Mouse (Mus musculus) midbrain, embryonic 15.5 days (tissue): ENCODE measurements at regions not wholly inside any gene's neighbourhood (a gene's known extent, or its start where the extent isn't known, plus 50 kb on each side); places are given as distances from the start of the nearest gene placed in this dataset.

Experiments
- ATAC-seq: fragments of 200-750 bp; cut with Nextera tagmentation; replicated peaks from 2 replicates; pipeline ENCODE4 v1.8.0; 2017; ENCODE audit warnings: moderate TSS enrichment
- H3K27ac ChIP-seq: fragments of 300-500 bp; sonication (generic); 2 replicates; pipeline ENCODE4 v1.5.1; 2015; ENCODE audit warnings: mild to moderate bottlenecking, inconsistent platforms
- H3K27me3 ChIP-seq: fragments of 300-500 bp; sonication (generic); replicated peaks from 2 replicates; pipeline ENCODE4 v1.6.1; 2015; ENCODE audit warnings: inconsistent platforms
- H3K36me3 ChIP-seq: fragments of 300-500 bp; sonication (generic); replicated peaks from 2 replicates; pipeline ENCODE4 v1.6.1; 2015; ENCODE audit warnings: inconsistent platforms
- H3K4me1 ChIP-seq: fragments of 300-500 bp; sonication (generic); 2 replicates; pipeline ENCODE4 v1.6.1; 2015; ENCODE audit warnings: inconsistent platforms
- H3K4me2 ChIP-seq: fragments of 300-500 bp; sonication (generic); 2 replicates; pipeline ENCODE4 v1.6.1; 2015; ENCODE audit warnings: inconsistent platforms, mild to moderate bottlenecking, moderate library complexity
- H3K4me3 ChIP-seq: fragments of 300-500 bp; sonication (generic); 2 replicates; pipeline ENCODE4 v1.5.1; 2015; ENCODE audit warnings: mild to moderate bottlenecking, inconsistent platforms
- H3K9ac ChIP-seq: fragments of 300-500 bp; sonication (generic); 2 replicates; pipeline ENCODE4 v1.6.1; 2015; ENCODE audit warnings: mild to moderate bottlenecking, inconsistent platforms
- H3K9me3 ChIP-seq: fragments of 300-500 bp; sonication (generic); 2 replicates; pipeline ENCODE4 v1.6.1; 2016; ENCODE audit warnings: inconsistent platforms
- WGBS: fragments of 180-500 bp; shearing (Covaris S2); methylation state at CpG from one replicate; pipeline ENCODE4 v1.1.7; 2015; ENCODE audit warnings: mixed read lengths; 5-methylcytosine and 5-hydroxymethylcytosine counted together

DNA sequence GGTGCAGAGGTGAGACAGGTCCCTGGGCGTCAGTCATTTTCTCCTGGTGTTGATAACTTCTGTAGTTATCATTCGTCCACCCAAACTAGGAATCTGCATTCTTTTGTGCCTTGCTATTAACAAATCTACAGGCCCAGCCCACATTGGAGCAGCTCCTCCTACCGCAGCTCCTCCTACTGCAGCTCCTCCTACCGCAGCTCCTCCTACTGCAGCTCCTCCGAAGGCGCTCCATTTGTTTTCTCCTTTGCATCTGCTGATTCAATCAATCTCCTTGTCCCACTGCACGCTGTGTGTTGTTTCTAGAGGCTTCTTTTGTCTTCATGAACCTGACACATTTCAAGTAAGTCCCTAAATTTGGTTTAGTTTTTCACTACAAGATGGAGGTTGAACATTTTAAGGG lies 248.2 kb upstream of the Arglu1 start:
- H3K9ac ChIP-seq = no peak overlapping the region
- no peaks in the 10 kb centered on the region for H3K9me3 ChIP-seq
- ATAC-seq = no peak
- H3K4me1 ChIP-seq = no peaks in the 10 kb centered on the region
- H3K4me2 ChIP-seq = no peak overlapping the region
- no peak overlapping the region for H3K27ac ChIP-seq
- 82% methylated on average over 7 of the region's 7 CpGs for WGBS
- H3K27me3 ChIP-seq = 0 out of 2 replicates have a peak, but pooled peaks cover 4% of the 10 kb centered on the region
- no peaks in the 10 kb centered on the region for H3K36me3 ChIP-seq
- H3K4me3 ChIP-seq = no peak overlapping the region

- H3K27me3 ChIP-seq = no peaks in the 10 kb centered on the region
- WGBS = 64% methylated on average over 3 of the region's 3 CpGs
- H3K27ac ChIP-seq = no peak overlapping the region
- H3K9me3 ChIP-seq = no peaks in the 10 kb centered on the region
- no peak overlapping the region for H3K4me3 ChIP-seq
- 0 out of 2 replicates have a peak, but pooled peaks have one; percentile 54 for ATAC-seq
- no peak overlapping the region for H3K9ac ChIP-seq
- no peaks in the 10 kb centered on the region for H3K36me3 ChIP-seq
- H3K4me2 ChIP-seq = no peak overlapping the region
- no peaks in the 10 kb centered on the region for H3K4me1 ChIP-seq
Measured at GRCm38 (mm10) chr8:8932466-8932865, 242.1 kb upstream of the Arglu1 start.

GRCm38 (mm10) chr8:8931746-8932145 lies 241.4 kb upstream of the Arglu1 start:
- Histone ChIP-seq H3K4me1 (no peaks in the 10 kb centered on the region), H3K4me2 (no peak overlapping the region), H3K4me3 (no peak overlapping the region), H3K9me3 (no peaks in the 10 kb centered on the region), H3K27ac (no peak overlapping the region), H3K27me3 (no peaks in the 10 kb centered on the region), H3K36me3 (no peaks in the 10 kb centered on the region), H3K9ac (no peak overlapping the region)
- 80% methylated on average over 6 of the region's 6 CpGs for WGBS
- ATAC-seq = no peak

- H3K27me3 ChIP-seq = no peaks in the 10 kb centered on the region
- ATAC-seq = no peak; the same call in 1 of the 2 replicates
- peak overlapping the region; percentile 7 for H3K4me2 ChIP-seq
- H3K4me1 ChIP-seq = no peaks in the 10 kb centered on the region
- H3K36me3 ChIP-seq = no peaks in the 10 kb centered on the region
- H3K9me3 ChIP-seq = no peaks in the 10 kb centered on the region
- no peak overlapping the region for H3K9ac ChIP-seq
- 53% methylated on average over 18 of the region's 18 CpGs for whole genome bisulfite sequencing
- no peak overlapping the region for H3K27ac ChIP-seq
- no peak overlapping the region for H3K4me3 ChIP-seq
Measured at GRCm38 (mm10) chr8:8928074-8928862, 237.9 kb upstream of the Arglu1 start.

- ATAC-seq = no peak
- Histone ChIP-seq H3K27me3 (no peaks in the 10 kb centered on the region), H3K4me1 (peaks cover 9% of the 10 kb centered on the region), H3K36me3 (no peaks in the 10 kb centered on the region), H3K9ac (no peak overlapping the region), H3K4me3 (no peak overlapping the region), H3K27ac (no peak overlapping the region), H3K9me3 (no peaks in the 10 kb centered on the region), H3K4me2 (no peak overlapping the region)
- WGBS = 8% methylated on average over 2 of the region's 2 CpGs
Measured at GRCm38 (mm10) chr8:8921446-8921845, 231.1 kb upstream of the Arglu1 start.

GRCm38 (mm10) chr8:8919582-8920503 lies 229.5 kb upstream of the Arglu1 start:
- peak; percentile 39; the same call in 1 of the 2 replicates for ATAC-seq
- H3K9me3 ChIP-seq = no peaks in the 10 kb centered on the region
- no peak overlapping the region for H3K27ac ChIP-seq
- no peak overlapping the region for H3K4me3 ChIP-seq
- no peaks in the 10 kb centered on the region for H3K27me3 ChIP-seq
- no peak overlapping the region for H3K9ac ChIP-seq
- H3K4me2 ChIP-seq = no peak overlapping the region
- 4% methylated on average over 11 of the region's 11 CpGs for WGBS
- H3K4me1 ChIP-seq = peaks cover 9% of the 10 kb centered on the region
- no peaks in the 10 kb centered on the region for H3K36me3 ChIP-seq

DNA sequence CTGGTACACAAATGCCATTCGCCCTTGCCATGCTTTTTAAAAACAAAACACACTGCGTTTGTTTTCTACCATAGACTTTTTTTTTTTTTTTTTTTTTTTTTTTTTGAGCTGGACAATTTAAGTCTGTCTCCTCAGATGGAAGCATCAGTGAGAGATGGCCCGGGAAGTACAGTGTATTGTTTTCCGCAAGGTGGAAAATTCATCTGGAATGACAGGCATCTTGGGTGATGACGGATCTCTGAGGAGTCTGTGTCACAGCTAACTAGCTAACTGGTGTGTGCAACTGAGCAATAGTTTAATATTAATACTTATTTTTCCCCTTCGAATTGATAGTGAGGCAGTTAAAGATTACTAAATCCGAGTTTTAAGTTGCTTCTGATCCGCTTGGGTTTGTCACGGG lies 228.7 kb upstream of the Arglu1 start:
- no peaks in the 10 kb centered on the region for H3K27me3 ChIP-seq
- WGBS = 31% methylated on average over 9 of the region's 9 CpGs
- H3K4me3 ChIP-seq = no peak overlapping the region
- no peaks in the 10 kb centered on the region for H3K9me3 ChIP-seq
- H3K4me2 ChIP-seq = no peak overlapping the region
- H3K9ac ChIP-seq = no peak overlapping the region
- no peak overlapping the region for H3K27ac ChIP-seq
- no peaks in the 10 kb centered on the region for H3K36me3 ChIP-seq
- peaks cover 9% of the 10 kb centered on the region for H3K4me1 ChIP-seq
- no peak for ATAC-seq

- peaks cover 11% of the 10 kb centered on the region; the same call in 1 of the 2 replicates for H3K4me1 ChIP-seq
- no peak overlapping the region for H3K27ac ChIP-seq
- H3K36me3 ChIP-seq = no peaks in the 10 kb centered on the region
- no peaks in the 10 kb centered on the region for H3K9me3 ChIP-seq
- H3K9ac ChIP-seq = no peak overlapping the region
- 22% methylated on average over 7 of the region's 7 CpGs for WGBS
- no peak overlapping the region for H3K4me3 ChIP-seq
- no peak for ATAC-seq
- no peak overlapping the region for H3K4me2 ChIP-seq
- no peaks in the 10 kb centered on the region for H3K27me3 ChIP-seq
Measured at GRCm38 (mm10) chr8:8907478-8908165, 217.3 kb upstream of the Arglu1 start.

- Histone ChIP-seq H3K4me3 (no peak overlapping the region), H3K4me2 (no peak overlapping the region), H3K36me3 (no peaks in the 10 kb centered on the region), H3K4me1 (no peaks in the 10 kb centered on the region), H3K9ac (no peak overlapping the region), H3K27me3 (no peaks in the 10 kb centered on the region), H3K27ac (no peak overlapping the region), H3K9me3 (no peaks in the 10 kb centered on the region)
- ATAC-seq = no peak
- 40% methylated on average over 3 of the region's 3 CpGs for WGBS
Measured at GRCm38 (mm10) chr8:8892996-8893395, 202.7 kb upstream of the Arglu1 start.

DNA sequence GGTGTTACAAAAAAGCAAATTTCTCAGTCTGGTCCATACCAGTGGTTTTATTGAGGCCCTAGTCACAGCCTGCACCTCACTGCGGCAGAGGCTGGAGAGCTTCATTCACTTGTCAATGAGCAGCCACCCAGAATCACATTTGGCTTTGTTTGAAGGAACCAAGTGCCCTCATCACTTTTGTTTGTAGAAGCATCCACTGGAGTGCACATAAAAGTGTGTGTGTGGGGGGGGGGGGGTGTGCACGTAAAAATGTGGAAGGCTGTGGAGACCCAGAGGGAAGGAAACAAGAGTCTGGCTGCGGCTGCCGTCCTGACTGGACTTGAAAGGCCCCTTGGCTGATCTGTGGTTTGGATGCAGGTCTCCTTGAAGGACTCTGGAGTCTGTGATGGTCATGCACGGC lies 187.0 kb upstream of the Arglu1 start:
- H3K27me3 ChIP-seq = peaks cover 42% of the 10 kb centered on the region
- no peaks in the 10 kb centered on the region for H3K4me1 ChIP-seq
- no peak overlapping the region for H3K9ac ChIP-seq
- ATAC-seq = 0 out of 2 replicates have a peak, but pooled peaks have one; percentile 30
- H3K4me3 ChIP-seq = no peak overlapping the region
- no peak overlapping the region for H3K4me2 ChIP-seq
- no peak overlapping the region for H3K27ac ChIP-seq
- H3K36me3 ChIP-seq = no peaks in the 10 kb centered on the region
- H3K9me3 ChIP-seq = no peaks in the 10 kb centered on the region
- 27% methylated on average over 5 of the region's 5 CpGs for WGBS

- H3K36me3 ChIP-seq = no peaks in the 10 kb centered on the region
- no peak overlapping the region for H3K27ac ChIP-seq
- H3K4me1 ChIP-seq = no peaks in the 10 kb centered on the region
- whole genome bisulfite sequencing = 19% methylated on average over 9 of the region's 9 CpGs
- H3K9ac ChIP-seq = no peak overlapping the region
- no peak overlapping the region for H3K4me2 ChIP-seq
- H3K27me3 ChIP-seq = peaks cover 45% of the 10 kb centered on the region
- 0 out of 2 replicates have a peak, but pooled peaks have one; percentile 24 for ATAC-seq
- no peak overlapping the region for H3K4me3 ChIP-seq
- H3K9me3 ChIP-seq = no peaks in the 10 kb centered on the region
Measured at GRCm38 (mm10) chr8:8876879-8877278, 186.6 kb upstream of the Arglu1 start.

- ATAC-seq = 0 out of 2 replicates have a peak, but pooled peaks have one; percentile 32
- Histone ChIP-seq H3K27ac (no peak overlapping the region), H3K4me2 (no peak overlapping the region), H3K36me3 (no peaks in the 10 kb centered on the region), H3K27me3 (peaks cover 45% of the 10 kb centered on the region), H3K4me3 (no peak overlapping the region), H3K9me3 (no peaks in the 10 kb centered on the region), H3K4me1 (no peaks in the 10 kb centered on the region), H3K9ac (no peak overlapping the region)
- WGBS = 66% methylated on average over 6 of the region's 6 CpGs
Measured at GRCm38 (mm10) chr8:8876469-8876868, 186.1 kb upstream of the Arglu1 start.
